Mouse (Mus musculus) E14TG2a.4 (cell line): ENCODE measurements around the gene Ube4b.
A peak's percentile ranks its signal among the peaks of the same experiment; 100 is the strongest.
"Not testable (repeated sequence)": the region's sequence is repeated elsewhere in the genome, so short reads cannot be mapped to it uniquely, and the experiment has no call there.

ENCODE experiments used
- H3K27me3 ChIP-seq: 2 replicates; pipeline ENCODE4 v1.6.1; 2014; ENCODE audit warnings: low read length, control low read depth; ENCODE audit not compliant: insufficient read depth
- H3K36me3 ChIP-seq: 2 replicates; pipeline ENCODE4 v1.6.1; 2014; ENCODE audit warnings: low read length, control low read depth; ENCODE audit not compliant: insufficient read depth
- H3K4me1 ChIP-seq: replicated peaks from 2 replicates; pipeline ENCODE4 v1.6.1; 2014; ENCODE audit warnings: low read depth, low read length, control low read depth
- H3K4me3 ChIP-seq: replicated peaks from 2 replicates; pipeline ENCODE4 v1.5.1; 2014; ENCODE audit warnings: mild to moderate bottlenecking, low read length
- H3K9me3 ChIP-seq: 2 replicates; pipeline ENCODE4 v1.6.1; 2014; ENCODE audit warnings: low read length, control low read depth
- CTCF ChIP-seq: conservative IDR thresholded peaks from 2 replicates; pipeline ENCODE4 v1.5.1; 2014; ENCODE audit warnings: low read length
- NANOG ChIP-seq: IDR thresholded peaks from 2 replicates; pipeline ENCODE4 v1.6.1; 2014; ENCODE audit warnings: borderline replicate concordance, low read length, mixed read lengths
- POU5F1 ChIP-seq: IDR thresholded peaks from 2 replicates; pipeline ENCODE4 v1.6.1; 2014; ENCODE audit warnings: low read length, borderline replicate concordance

Gene Ube4b

DNA sequence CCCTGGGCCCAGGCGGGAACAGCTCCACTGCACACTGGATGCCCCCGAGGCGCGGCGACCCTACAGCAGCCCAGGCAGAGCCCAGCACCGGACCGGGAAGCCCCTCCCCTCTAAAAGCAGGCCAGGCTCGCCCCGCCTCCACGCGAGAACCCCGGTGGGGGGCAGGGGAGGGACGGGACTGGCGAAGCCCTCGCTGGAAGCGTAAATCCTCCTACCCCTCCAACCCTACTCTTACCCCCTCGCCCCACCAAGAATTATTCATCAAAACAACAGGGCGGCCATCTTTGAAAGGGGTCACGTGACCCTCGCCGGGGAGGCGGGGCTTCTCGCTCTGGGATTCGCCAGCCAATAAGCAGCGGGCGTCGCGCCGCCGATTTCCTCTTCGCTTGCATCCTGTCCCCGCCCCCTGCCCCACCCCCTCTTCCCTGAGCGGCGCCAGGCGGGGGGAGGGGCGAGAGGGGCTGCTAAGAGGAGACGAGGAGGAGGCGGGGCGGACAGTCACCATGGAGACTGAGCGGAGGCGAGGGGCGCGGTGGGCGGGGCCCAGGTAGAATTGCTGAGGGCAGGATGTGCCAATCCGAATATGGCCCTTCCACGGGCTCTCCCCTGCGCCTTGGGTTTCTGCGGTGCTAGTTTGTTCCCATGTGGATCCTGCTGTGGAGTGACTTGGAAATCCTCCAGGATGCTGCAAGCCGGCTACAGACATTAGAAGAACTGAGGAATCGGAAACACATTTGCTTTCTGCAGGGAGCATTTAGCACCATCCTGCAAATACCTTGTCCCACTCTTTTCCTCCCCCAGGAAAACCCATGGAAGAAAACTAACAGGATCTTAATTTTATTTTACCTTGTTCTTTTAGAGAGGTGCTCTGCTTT, at the start of gene Ube4b:
Ube4b (minus strand) TSS at position 425 of the 875 bp plus-strand sequence.
- H3K27me3 ChIP-seq, result no peaks in the 10 kb centered on the region
- no peak for TF ChIP-seq NANOG
- peaks cover 7% of the 10 kb centered on the region for H3K36me3 ChIP-seq
- peaks cover 47% of the 10 kb centered on the region for H3K4me1 ChIP-seq
- H3K9me3 ChIP-seq, result peaks cover 3% of the 10 kb centered on the region
- H3K4me3 ChIP-seq, result peak within 1 kb of the TSS; percentile 97

DNA sequence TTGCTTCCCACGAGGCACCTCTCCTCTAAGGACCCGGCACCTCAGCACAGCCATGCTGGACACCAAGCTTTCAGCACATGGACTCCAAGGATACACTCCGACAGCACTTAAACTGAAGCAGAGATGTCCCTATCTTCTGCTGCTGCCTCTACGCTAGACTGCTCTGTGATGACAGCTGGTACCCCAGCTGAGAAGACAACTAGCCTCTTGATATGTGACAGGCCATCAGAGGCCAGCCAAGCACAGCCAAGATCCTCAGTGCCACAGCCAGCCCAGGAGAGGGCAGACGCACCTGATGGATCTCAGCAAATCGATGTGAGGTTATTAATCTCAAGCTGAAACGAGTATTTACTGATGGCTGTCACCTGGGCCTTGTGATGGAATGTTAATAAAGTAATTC, 48.5 kb upstream of the Ube4b start:
- Histone ChIP-seq H3K36me3 (peaks cover 19% of the 10 kb centered on the region), H3K4me1 (peaks cover 41% of the 10 kb centered on the region), H3K27me3 (no peaks in the 10 kb centered on the region), H3K4me3 (no peak overlapping the region), H3K9me3 (no peaks in the 10 kb centered on the region)
- no peak for TF ChIP-seq POU5F1
- TF ChIP-seq CTCF, result no peak
- no peak for TF ChIP-seq NANOG

DNA sequence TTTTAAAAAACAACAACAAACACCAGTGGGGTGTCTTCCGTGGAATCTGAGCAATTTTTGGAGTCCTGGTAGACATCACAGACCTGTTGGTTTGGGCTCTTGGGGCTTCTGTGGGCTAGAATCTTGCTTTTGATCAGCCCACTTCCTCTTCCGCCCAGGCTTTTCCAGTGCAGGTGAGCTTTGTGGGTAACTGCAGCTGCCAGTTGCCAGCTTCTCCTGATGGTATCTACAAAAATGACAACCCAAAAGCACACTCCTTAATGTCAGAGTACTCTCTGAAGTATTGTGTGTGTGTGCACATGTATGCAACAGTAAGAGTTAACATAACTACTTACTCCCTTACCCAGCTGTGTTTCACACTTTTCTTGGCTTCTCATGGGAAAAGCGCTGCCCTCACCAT, 43.0 kb upstream of the Ube4b start:
- no peak for TF ChIP-seq CTCF
- peaks cover 26% of the 10 kb centered on the region for H3K4me1 ChIP-seq
- peaks cover 30% of the 10 kb centered on the region for H3K36me3 ChIP-seq
- H3K4me3 ChIP-seq, result no peak overlapping the region
- H3K9me3 ChIP-seq, result no peaks in the 10 kb centered on the region
- H3K27me3 ChIP-seq, result no peaks in the 10 kb centered on the region

DNA sequence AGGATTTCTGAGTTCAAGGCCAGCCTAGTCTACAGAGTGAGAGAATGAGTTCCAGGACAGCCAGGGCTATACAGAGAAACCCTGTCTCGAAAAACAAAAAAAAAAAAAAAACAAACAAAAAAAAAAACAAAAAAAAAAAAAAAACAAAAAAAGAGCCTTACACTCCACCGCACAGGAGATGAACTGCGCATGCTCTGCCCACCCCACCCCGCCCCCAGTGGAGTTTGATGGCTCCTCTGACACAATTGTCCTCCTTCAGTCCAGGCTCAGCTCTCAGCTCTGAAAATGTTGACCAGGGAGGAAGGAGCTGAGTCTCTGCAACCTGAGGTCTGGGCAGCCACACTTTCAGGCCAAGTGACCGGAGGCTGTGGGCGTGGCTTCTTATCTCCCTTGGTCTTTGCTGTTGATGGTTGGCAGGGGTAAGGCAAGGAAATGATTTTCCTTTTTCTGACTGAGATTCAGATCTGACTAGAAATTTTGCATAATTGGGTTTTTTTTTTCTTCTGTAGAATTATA, 36.9 kb upstream of the Ube4b start:
- no peaks in the 10 kb centered on the region for H3K27me3 ChIP-seq
- no peaks in the 10 kb centered on the region for H3K9me3 ChIP-seq
- H3K4me3 ChIP-seq, result no peak overlapping the region
- H3K36me3 ChIP-seq, result peaks cover 7% of the 10 kb centered on the region
- no peak for TF ChIP-seq CTCF
- no peak for TF ChIP-seq POU5F1
- no peak for TF ChIP-seq NANOG
- H3K4me1 ChIP-seq, result peaks cover 26% of the 10 kb centered on the region

DNA sequence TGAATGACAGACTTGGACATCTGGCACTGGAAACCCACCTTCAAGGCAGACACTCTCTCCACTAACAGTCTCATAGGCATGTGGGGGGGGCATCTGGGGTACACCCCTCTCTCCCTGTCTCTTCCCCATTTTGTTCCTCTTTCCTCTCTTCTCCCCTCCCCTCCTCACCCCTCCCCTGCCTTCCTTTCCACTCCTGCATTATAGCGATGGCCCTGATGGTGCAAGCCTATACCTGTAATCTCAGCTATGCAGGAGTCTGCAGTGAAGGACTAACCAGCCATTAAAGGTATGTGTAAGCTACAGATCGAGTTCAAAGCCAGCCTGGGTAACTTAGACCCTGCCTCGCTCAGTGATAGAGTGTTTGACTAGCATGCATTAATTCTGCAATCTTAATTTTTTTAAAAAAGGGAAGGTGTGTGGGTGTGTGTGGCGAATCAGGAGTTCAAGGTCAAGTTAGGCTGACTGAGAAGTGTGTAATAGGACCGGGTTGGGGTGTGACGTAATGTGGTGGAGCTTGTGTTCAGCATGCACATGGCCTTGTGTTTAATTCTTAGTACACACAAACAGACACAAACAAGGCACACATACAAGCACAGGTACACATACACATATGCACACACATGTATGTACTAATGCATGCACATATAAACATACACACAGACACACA, 35.9 kb upstream of the Ube4b start:
- TF ChIP-seq NANOG, result no peak
- no peak for TF ChIP-seq CTCF
- TF ChIP-seq POU5F1, result no peak
- Histone ChIP-seq H3K4me3 (no peak overlapping the region), H3K27me3 (no peaks in the 10 kb centered on the region; the same call in 1 of the 2 replicates), H3K4me1 (peaks cover 26% of the 10 kb centered on the region), H3K9me3 (no peaks in the 10 kb centered on the region), H3K36me3 (0 out of 2 replicates have a peak, but pooled peaks cover under 1% of the 10 kb centered on the region)

DNA sequence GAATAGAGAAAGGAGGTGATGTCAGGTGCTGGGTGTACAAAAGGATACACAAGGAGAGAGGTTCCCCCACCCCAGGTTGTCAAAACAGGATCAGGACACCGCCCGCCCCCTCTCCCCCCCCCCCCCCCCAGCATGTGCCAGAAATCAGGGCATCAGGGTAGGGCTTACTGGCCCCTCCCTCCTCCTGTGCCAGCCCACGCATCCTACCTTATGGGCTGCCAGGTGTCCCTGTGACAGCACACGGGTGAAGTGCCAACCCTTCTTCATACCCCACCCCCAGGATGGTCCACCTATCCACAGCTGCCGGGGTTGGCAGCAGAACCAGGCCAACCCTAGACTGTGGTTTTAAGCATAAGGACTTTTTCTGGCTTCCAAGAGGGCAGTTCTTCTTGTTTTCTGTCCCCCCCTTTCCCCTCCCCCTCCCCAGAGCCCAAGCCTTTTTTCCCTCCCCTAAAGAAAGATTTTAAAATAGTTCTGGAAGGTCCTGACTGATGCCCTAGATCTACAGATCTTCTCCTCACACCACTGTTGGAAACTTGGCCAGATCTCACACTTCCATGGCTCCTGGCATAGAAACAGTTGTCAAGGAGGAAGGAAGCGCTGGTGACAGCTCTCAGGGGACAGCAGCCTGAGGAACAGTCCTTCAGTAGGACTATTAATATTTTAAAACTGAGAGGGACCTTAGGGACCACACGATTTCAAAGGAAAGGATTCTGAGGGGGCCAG, 35.2 kb upstream of the Ube4b start:
- TF ChIP-seq CTCF (no peak), POU5F1 (no peak), NANOG (no peak)
- peaks cover 26% of the 10 kb centered on the region for H3K4me1 ChIP-seq
- no peak overlapping the region for H3K4me3 ChIP-seq
- H3K27me3 ChIP-seq, result no peaks in the 10 kb centered on the region; the same call in 1 of the 2 replicates
- no peaks in the 10 kb centered on the region for H3K36me3 ChIP-seq
- no peaks in the 10 kb centered on the region for H3K9me3 ChIP-seq

DNA sequence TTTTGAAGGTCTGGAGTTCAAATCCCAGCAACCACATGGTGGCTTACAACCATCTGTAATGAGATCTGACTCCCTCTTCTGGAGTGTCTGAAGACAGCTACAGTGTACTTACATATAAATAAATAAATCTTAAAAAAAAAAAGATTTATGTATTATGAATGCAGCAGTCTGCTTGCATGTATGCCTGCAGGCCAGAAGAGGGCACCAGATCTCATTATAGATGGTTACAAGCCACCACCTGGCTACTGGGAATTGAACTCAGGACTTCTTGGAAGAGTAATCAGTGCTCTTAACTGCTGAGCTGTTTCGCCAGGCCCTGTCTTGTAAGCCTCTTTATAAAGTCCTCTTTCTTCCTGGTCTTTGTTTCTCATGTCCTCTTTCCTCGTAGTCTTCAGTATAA, 33.9 kb upstream of the Ube4b start:
- not testable (repeated sequence) for H3K9me3 ChIP-seq, H3K36me3 ChIP-seq, H3K4me3 ChIP-seq, H3K27me3 ChIP-seq
- peaks cover 19% of the 10 kb centered on the region for H3K4me1 ChIP-seq

DNA sequence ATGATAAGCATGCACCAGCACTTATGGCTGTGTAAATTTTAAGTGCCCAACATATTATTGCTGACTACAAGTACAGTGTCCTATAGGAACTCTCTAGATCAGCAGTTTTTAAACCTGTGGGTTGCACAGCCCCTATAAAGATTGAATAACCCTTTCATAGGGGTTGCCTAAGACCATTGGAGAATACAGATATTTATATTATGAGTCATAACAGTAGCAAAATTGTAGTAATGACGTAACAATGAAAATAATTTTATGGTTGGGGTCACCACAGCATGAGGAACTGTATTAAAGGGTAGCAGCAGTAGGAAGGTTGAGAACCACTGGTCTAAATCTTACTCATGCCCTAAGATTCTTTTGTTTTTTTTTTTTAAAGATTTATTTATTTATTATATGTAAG, 32.9 kb upstream of the Ube4b start:
- no peaks in the 10 kb centered on the region for H3K36me3 ChIP-seq
- TF ChIP-seq POU5F1, result no peak
- TF ChIP-seq CTCF, result no peak
- TF ChIP-seq NANOG, result no peak
- peaks cover 17% of the 10 kb centered on the region for H3K4me1 ChIP-seq
- no peaks in the 10 kb centered on the region for H3K9me3 ChIP-seq
- no peak overlapping the region for H3K4me3 ChIP-seq
- H3K27me3 ChIP-seq, result peaks cover 5% of the 10 kb centered on the region
